Comparison of ENCODE assay signal across 29 mouse cellular contexts in genomic region chr1:96596141-96596540, GRCm38 (mm10).
"Had no signal": no experiment of that assay in that cellular context is flagged by ENCODE, and none has a peak within 500 bp of the region (broad histone marks: within the 10 kb centered on the region; RNA-seq: fewer than 3 reads in every experiment).

No protein-coding gene starts in this region.

- H3K27ac ChIP-seq: embryonic facial prominence, embryonic 10.5 days; embryonic facial prominence, embryonic 12.5 days; embryonic facial prominence, embryonic 13.5 days; embryonic facial prominence, embryonic 15.5 days; forebrain, embryonic 10.5 days; forebrain, embryonic 12.5 days; forebrain, embryonic 13.5 days; forebrain, embryonic 15.5 days; gastrocnemius, adult 2 months; heart, adult 2 months; heart, embryonic 10.5 days had no signal

- ATAC-seq: forebrain, embryonic 13.5 days; forebrain, embryonic 14.5 days; forebrain, embryonic 15.5 days; forebrain, embryonic 16.5 days had no signal

- DNase-seq: cerebellum, adult 2 months; cerebellum, adult 8-10 months; cerebellum, adult 9-10 months; cerebellum, adult 9-11 months; cerebellum, postnatal 10 days; cerebellum, postnatal 14 days; cerebellum, postnatal 25 days; cerebellum, postnatal 36 days; embryo, embryonic 11 days; gastrocnemius, adult 2 months; gastrocnemius, postnatal 10 days; gastrocnemius, postnatal 14 days; gastrocnemius, postnatal 25 days; gastrocnemius, postnatal 36 days; heart, adult 11 months; heart, adult 18-20 months; heart, adult 2 months had no signal

- H3K9me3 ChIP-seq: embryonic facial prominence, embryonic 10.5 days; embryonic facial prominence, embryonic 12.5 days; embryonic facial prominence, embryonic 13.5 days; embryonic facial prominence, embryonic 15.5 days; forebrain, embryonic 10.5 days; forebrain, embryonic 12.5 days; forebrain, embryonic 13.5 days; forebrain, embryonic 15.5 days; heart, embryonic 10.5 days had no signal

- H3K36me3 ChIP-seq: embryonic facial prominence, embryonic 10.5 days; embryonic facial prominence, embryonic 12.5 days; embryonic facial prominence, embryonic 13.5 days; embryonic facial prominence, embryonic 15.5 days; forebrain, embryonic 10.5 days; forebrain, embryonic 12.5 days; forebrain, embryonic 15.5 days; heart, embryonic 10.5 days had no signal

- H3K4me3 ChIP-seq: embryonic facial prominence, embryonic 10.5 days; embryonic facial prominence, embryonic 12.5 days; embryonic facial prominence, embryonic 13.5 days; embryonic facial prominence, embryonic 15.5 days; erythroblast, embryonic 14.5 days; forebrain, embryonic 10.5 days; forebrain, embryonic 12.5 days; forebrain, embryonic 13.5 days; forebrain, embryonic 15.5 days; gastrocnemius, adult 2 months; heart, adult 2 months; heart, embryonic 10.5 days had no signal

- H3K4me2 ChIP-seq: embryonic facial prominence, embryonic 12.5 days; embryonic facial prominence, embryonic 13.5 days; embryonic facial prominence, embryonic 15.5 days; forebrain, embryonic 12.5 days; forebrain, embryonic 13.5 days; forebrain, embryonic 15.5 days had no signal

- H3K9ac ChIP-seq: embryonic facial prominence, embryonic 12.5 days; embryonic facial prominence, embryonic 13.5 days; embryonic facial prominence, embryonic 15.5 days; forebrain, embryonic 12.5 days; forebrain, embryonic 13.5 days; forebrain, embryonic 15.5 days had no signal

- H3K27me3 ChIP-seq: embryonic facial prominence, embryonic 12.5 days; embryonic facial prominence, embryonic 13.5 days; embryonic facial prominence, embryonic 15.5 days; forebrain, embryonic 12.5 days; forebrain, embryonic 13.5 days; forebrain, embryonic 15.5 days had no signal

- H3K4me1 ChIP-seq: embryonic facial prominence, embryonic 10.5 days; embryonic facial prominence, embryonic 12.5 days; embryonic facial prominence, embryonic 13.5 days; embryonic facial prominence, embryonic 15.5 days; forebrain, embryonic 10.5 days; forebrain, embryonic 12.5 days; forebrain, embryonic 13.5 days; forebrain, embryonic 15.5 days; heart, embryonic 10.5 days had no signal
